Mouse (Mus musculus) adrenal gland, postnatal 25 days (tissue): ENCODE results near the gene Dclk3. TPM values are rescaled to one million over a fixed set of nuclear protein-coding genes. Genes with fewer than 3 reads are reported as not detected.
A peak's percentile ranks its signal among the peaks of the same experiment; 100 is the strongest.

Experiments used
- DNase-seq: peaks from one replicate; pipeline ENCODE4 v3.0.0; 2021; ENCODE audit warnings: mixed read lengths
- long read RNA-seq: library from polyadenylated mRNA; stranded (forward); transcript quantifications from one replicate; pipeline ENCODE4 v2.0.0, GENCODE M21; 2021
- total RNA-seq: library from RNA; stranded (reverse); gene quantifications from 2 replicates; pipeline ENCODE4 v1.2.3, GENCODE M21; 2021

Dclk3 gene
- total RNA-seq = 1.4 and 1.7 TPM in 2 replicates
- long read RNA-seq, transcript Dclk3-201 (5 exons, 3,005 nt) = major isoform, 15 of 15 reads
- long read RNA-seq, partial matches to known transcripts = 0 of 15 reads
- long read RNA-seq, other reads (novel, unspliced or antisense) = 0 of 15 reads

- peak; percentile 73 for DNase-seq
Observed at GRCm38 (mm10) chr9:111438904-111439835, at the start of gene Dclk3. Gene Dclk3, plus strand, starts transcription at chr9:111439081.

GRCm38 (mm10) chr9:111390016-111390415 lies 48.9 kb upstream of the Dclk3 start:
- DNase-seq = peak; percentile 32

GRCm38 (mm10) chr9:111391036-111391435 lies 47.8 kb upstream of the Dclk3 start:
- DNase-seq = no peak

GRCm38 (mm10) chr9:111391926-111392442 lies 46.9 kb upstream of the Dclk3 start:
- DNase-seq = no peak

- DNase-seq = no peak
Observed at GRCm38 (mm10) chr9:111395265-111395664, 43.6 kb upstream of the Dclk3 start.

- no peak for DNase-seq
Observed at GRCm38 (mm10) chr9:111398059-111398458, 40.8 kb upstream of the Dclk3 start.

GRCm38 (mm10) chr9:111400089-111400488 lies 38.8 kb upstream of the Dclk3 start:
- DNase-seq = no peak

GRCm38 (mm10) chr9:111403159-111403558 lies 35.7 kb upstream of the Dclk3 start:
- no peak for DNase-seq

- no peak for DNase-seq
Observed at GRCm38 (mm10) chr9:111404346-111405079, 34.4 kb upstream of the Dclk3 start.

GRCm38 (mm10) chr9:111405080-111405428 lies 33.8 kb upstream of the Dclk3 start:
- DNase-seq = no peak

- DNase-seq = no peak
Observed at GRCm38 (mm10) chr9:111408012-111408411, 30.9 kb upstream of the Dclk3 start.

- no peak for DNase-seq
Observed at GRCm38 (mm10) chr9:111408427-111408826, 30.5 kb upstream of the Dclk3 start.

GRCm38 (mm10) chr9:111412471-111413160 lies 26.3 kb upstream of the Dclk3 start:
- no peak for DNase-seq

GRCm38 (mm10) chr9:111421862-111422261 lies 17.0 kb upstream of the Dclk3 start:
- no peak for DNase-seq

GRCm38 (mm10) chr9:111422567-111422966 lies 16.3 kb upstream of the Dclk3 start:
- no peak for DNase-seq

GRCm38 (mm10) chr9:111425113-111425512 lies 13.8 kb upstream of the Dclk3 start:
- no peak for DNase-seq

- no peak for DNase-seq
Observed at GRCm38 (mm10) chr9:111425952-111426351, 12.9 kb upstream of the Dclk3 start.

GRCm38 (mm10) chr9:111427891-111428555 lies 10.9 kb upstream of the Dclk3 start:
- DNase-seq = no peak

GRCm38 (mm10) chr9:111428698-111429362 lies 10.1 kb upstream of the Dclk3 start:
- DNase-seq = no peak

- DNase-seq = no peak
Observed at GRCm38 (mm10) chr9:111429363-111429750, 9.5 kb upstream of the Dclk3 start.

GRCm38 (mm10) chr9:111435429-111435828 lies 3.5 kb upstream of the Dclk3 start:
- DNase-seq = no peak
